Mouse (Mus musculus): Measurements from ENCODE around the gene Metap1.

The Metap1 gene

GRCm38 (mm10) chr3:138489327-138490033 lies at the start of gene Metap1:
Metap1 (minus strand) TSS chr3:138489515.
- DNase-seq = peak; percentile 97

GRCm38 (mm10) chr3:138536031-138536430 lies 46.7 kb upstream of the Metap1 start:
- no peak for DNase-seq

GRCm38 (mm10) chr3:138532764-138533163 lies 43.4 kb upstream of the Metap1 start:
- no peak for DNase-seq

- no peak for DNase-seq
These were observed 42.3 kb upstream of the Metap1 start for GRCm38 (mm10) chr3:138531479-138532181.

- DNase-seq = no peak
These were observed 41.5 kb upstream of the Metap1 start for GRCm38 (mm10) chr3:138530578-138531478.

- no peak for DNase-seq
These were observed 39.0 kb upstream of the Metap1 start for GRCm38 (mm10) chr3:138528265-138528664.

GRCm38 (mm10) chr3:138527667-138528231 lies 38.4 kb upstream of the Metap1 start:
- peak; percentile 53 for DNase-seq

- DNase-seq = peak; percentile 92
These were observed 37.8 kb upstream of the Metap1 start for GRCm38 (mm10) chr3:138526916-138527666.

- DNase-seq = peak; percentile 40
These were observed 37.0 kb upstream of the Metap1 start, which contains the start of gene Eif4e for GRCm38 (mm10) chr3:138526073-138526915. Eif4e (plus strand) TSS chr3:138526179.

GRCm38 (mm10) chr3:138525494-138525893 lies 36.2 kb upstream of the Metap1 start:
- DNase-seq = no peak

GRCm38 (mm10) chr3:138523956-138524355 lies 34.6 kb upstream of the Metap1 start:
- DNase-seq = no peak

GRCm38 (mm10) chr3:138519218-138519617 lies 29.9 kb upstream of the Metap1 start:
- DNase-seq = no peak

GRCm38 (mm10) chr3:138517881-138518280 lies 28.6 kb upstream of the Metap1 start:
- DNase-seq = no peak

- no peak for DNase-seq
These were observed 26.5 kb upstream of the Metap1 start for GRCm38 (mm10) chr3:138515656-138516370.

- DNase-seq = no peak
These were observed 25.4 kb upstream of the Metap1 start for GRCm38 (mm10) chr3:138514749-138515148.

GRCm38 (mm10) chr3:138513243-138513642 lies 23.9 kb upstream of the Metap1 start:
- DNase-seq = no peak

GRCm38 (mm10) chr3:138510471-138510870 lies 21.2 kb upstream of the Metap1 start:
- DNase-seq = no peak

- no peak for DNase-seq
These were observed 20.3 kb upstream of the Metap1 start for GRCm38 (mm10) chr3:138509581-138509980.

- peak; percentile 23 for DNase-seq
These were observed 17.4 kb upstream of the Metap1 start for GRCm38 (mm10) chr3:138506749-138507148.

- DNase-seq = no peak
These were observed 14.4 kb upstream of the Metap1 start for GRCm38 (mm10) chr3:138503754-138504153.

Data from right cerebral cortex, postnatal 4 days (tissue).